ENCODE assay signal across 8 mouse cellular contexts in the genomic region with DNA sequence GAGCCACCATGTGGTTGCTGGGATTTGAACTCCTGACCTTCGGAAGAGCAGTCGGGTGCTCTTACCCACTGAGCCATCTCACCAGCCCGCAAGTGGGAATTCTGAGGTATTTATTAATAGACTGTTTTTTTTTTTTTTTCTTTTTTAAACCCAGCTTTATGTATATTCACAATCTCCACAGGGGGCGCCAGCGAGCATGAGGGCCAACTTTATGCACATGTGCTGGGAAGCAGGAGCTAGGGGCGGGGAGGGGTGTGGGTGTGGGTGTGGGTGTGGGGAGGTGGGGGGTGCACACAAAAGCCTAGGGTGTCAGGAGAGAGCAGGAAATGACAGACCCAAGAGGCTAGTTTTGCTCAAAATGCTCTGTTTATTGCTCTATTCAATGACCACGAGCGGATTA. TPM values are rescaled to one million over a fixed set of nuclear protein-coding genes. Genes with fewer than 3 reads are reported as not detected.
DNase-seq lines count a peak whose midpoint lies in the region; ATAC-seq lines count a peak whose summit lies in the region.
"Had no signal": no experiment of that assay in that cellular context is flagged by ENCODE, and none has a peak within 500 bp of the region (broad histone marks: within the 10 kb centered on the region; RNA-seq: fewer than 3 reads in every experiment).

No protein-coding gene starts in this region.

- no peak overlapping the region for H3K27ac ChIP-seq in kidney, embryonic 15.5 days
- H3K27ac ChIP-seq in limb, embryonic 11.5 days (replicated peaks; ENCODE audit: low read depth, low read length): no peak overlapping the region
- H3K27ac ChIP-seq: embryonic facial prominence, embryonic 15.5 days had no signal

- no peaks in the 10 kb centered on the region for H3K36me3 ChIP-seq in kidney, embryonic 15.5 days
- no peaks in the 10 kb centered on the region for H3K36me3 ChIP-seq in limb, embryonic 11.5 days (ENCODE audit: control insufficient read depth, insufficient read depth, low read length)
- H3K36me3 ChIP-seq: embryonic facial prominence, embryonic 15.5 days had no signal

- H3K4me1 ChIP-seq in kidney, embryonic 15.5 days: peaks cover 33% of the 10 kb centered on the region
- no peaks in the 10 kb centered on the region for H3K4me1 ChIP-seq in limb, embryonic 11.5 days (ENCODE audit: control insufficient read depth, insufficient read depth, low read length)

- H3K4me3 ChIP-seq in kidney, embryonic 15.5 days (replicated peaks): no peak overlapping the region
- no peak overlapping the region for H3K4me3 ChIP-seq in limb, embryonic 11.5 days (ENCODE audit: low read depth, low read length)
- H3K4me3 ChIP-seq: embryonic facial prominence, embryonic 15.5 days had no signal

- H3K9me3 ChIP-seq in kidney, embryonic 15.5 days (replicated peaks): no peaks in the 10 kb centered on the region
- H3K9me3 ChIP-seq in limb, embryonic 11.5 days (ENCODE audit: control insufficient read depth, low read length): no peaks in the 10 kb centered on the region
- H3K9me3 ChIP-seq: embryonic facial prominence, embryonic 15.5 days had no signal

- no peaks in the 10 kb centered on the region for H3K27me3 ChIP-seq in kidney, embryonic 15.5 days
- H3K27me3 ChIP-seq in limb, embryonic 11.5 days (ENCODE audit: control insufficient read depth, insufficient read depth, low read length): no peaks in the 10 kb centered on the region
- H3K27me3 ChIP-seq: embryonic facial prominence, embryonic 15.5 days had no signal

- peak; percentile 18 for DNase-seq in kidney, adult 18-20 months
- DNase-seq in B cell, adult 2 months: peak; percentile 71 to 74
- DNase-seq in R1 (ENCODE audit: low read depth, low spot score): peak; percentile 54
- peak; percentile 48 for DNase-seq in limb, embryonic 11.5 days (ENCODE audit: low spot score)
- DNase-seq in thymus, postnatal 25 days: peak; percentile 50
- DNase-seq in urinary bladder, adult 2 months (ENCODE audit: low spot score): no peak

- WGBS in kidney, embryonic 15.5 days: 74% methylated on average over 8 of the region's 8 CpGs
- whole genome bisulfite sequencing in limb, embryonic 11.5 days: 75% methylated on average over 8 of the region's 8 CpGs

- ATAC-seq in kidney, embryonic 15.5 days (replicated peaks; ENCODE audit: low FRiP score): no peak
- no peak for ATAC-seq in limb, embryonic 11.5 days (ENCODE audit: insufficient number of reproducible peaks, low FRiP score, low TSS enrichment, low read depth)

- no peak overlapping the region for H3K4me2 ChIP-seq in kidney, embryonic 15.5 days
- no peak overlapping the region for H3K4me2 ChIP-seq in limb, embryonic 11.5 days (ENCODE audit: low read depth, severe bottlenecking)
- H3K4me2 ChIP-seq: embryonic facial prominence, embryonic 15.5 days had no signal

- H3K9ac ChIP-seq in kidney, embryonic 15.5 days: no peak overlapping the region
- H3K9ac ChIP-seq in limb, embryonic 11.5 days (ENCODE audit: low read length): no peak overlapping the region
- H3K9ac ChIP-seq: embryonic facial prominence, embryonic 15.5 days had no signal

RNA-seq across cellular contexts. Expression of a gene that starts 27.1 kb away (rescaled TPM):
- polyA plus RNA-seq in kidney, embryonic 15.5 days (2015; fragmentation: Nextera tagmentation; extraction: Ambion mirVana): 28.1 and 30.2 TPM in 2 replicates
- polyA plus RNA-seq in limb, embryonic 11.5 days (2014; fragmentation: Nextera tagmentation; extraction: Ambion mirVana): 8.2 and 9.8 TPM in 2 replicates
- polyA plus RNA-seq in urinary bladder, adult 2 months (2012; rRNA removed): 15.5 and 23.6 TPM in 2 replicates

RNA-seq across cellular contexts. Expression of a gene that starts 56.0 kb away (rescaled TPM):
- polyA plus RNA-seq in kidney, embryonic 15.5 days (2015; fragmentation: Nextera tagmentation; extraction: Ambion mirVana): 0.66 and 0.92 TPM in 2 replicates
- polyA plus RNA-seq in limb, embryonic 11.5 days (2014; fragmentation: Nextera tagmentation; extraction: Ambion mirVana): 0.39 and 0.43 TPM in 2 replicates
- polyA plus RNA-seq in urinary bladder, adult 2 months (2012; rRNA removed): 0.08 and 0.24 TPM in 2 replicates
